Mouse (Mus musculus) R1 (cell line): ENCODE results near the gene Ift43.
A peak's percentile ranks its signal among the peaks of the same experiment; 100 is the strongest.

ENCODE experiments used
- DNase-seq: peaks from one replicate; pipeline ENCODE4 v3.0.0-alpha.2; 2018; ENCODE audit warnings: low read depth, low spot score

Gene Ift43

GRCm38 (mm10) chr12:86129005-86129404, 46.7 kb downstream of the Ift43 start:
- DNase-seq: peak; percentile 32

- peak; percentile 58 for DNase-seq
Observed at GRCm38 (mm10) chr12:86129696-86130095, 47.4 kb downstream of the Ift43 start.

DNA sequence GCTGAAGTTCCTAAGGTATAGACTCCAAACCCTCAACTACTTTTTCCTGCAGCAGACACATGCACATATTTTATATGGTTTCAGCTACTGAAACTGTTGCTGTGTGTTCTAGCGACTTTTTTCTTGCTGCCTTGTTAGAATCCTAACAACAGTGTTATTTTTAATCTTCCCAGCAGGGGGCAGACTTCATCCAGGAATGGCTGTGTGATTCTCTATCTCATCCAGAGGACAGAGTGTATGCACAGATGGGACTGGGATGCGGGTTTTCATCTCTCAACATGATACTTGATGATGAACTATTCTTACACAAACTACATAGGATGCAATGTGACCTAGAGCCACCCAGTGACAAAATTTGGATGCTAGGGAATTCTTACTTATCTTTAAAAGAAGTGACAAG, 50.5 kb downstream of the Ift43 start:
- peak; percentile 73 for DNase-seq

DNA sequence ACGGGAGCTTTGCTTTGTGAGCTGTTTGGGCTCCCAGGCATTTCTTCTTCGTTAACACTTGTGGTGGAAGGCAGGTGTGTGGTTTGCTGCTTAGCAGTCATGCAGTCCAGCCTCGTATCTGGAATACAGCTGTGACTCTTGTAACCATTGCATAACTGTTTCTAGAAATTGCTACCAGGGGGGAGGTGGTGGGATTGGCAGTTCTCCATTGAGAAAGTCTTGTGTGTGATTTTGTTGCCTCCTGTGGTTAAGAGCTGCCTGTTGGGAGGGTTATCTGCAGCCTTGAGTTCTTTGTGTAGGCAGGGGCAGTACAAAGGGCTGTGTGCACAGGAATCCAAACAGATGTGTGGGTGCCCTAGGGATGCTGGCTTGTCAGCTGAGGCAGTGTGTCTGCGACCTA, 53.4 kb downstream of the Ift43 start:
- no peak for DNase-seq

GRCm38 (mm10) chr12:86138696-86139095, 56.4 kb downstream of the Ift43 start:
- no peak for DNase-seq

GRCm38 (mm10) chr12:86142389-86142788, 60.0 kb downstream of the Ift43 start:
- peak; percentile 44 for DNase-seq

- no peak for DNase-seq
Observed at GRCm38 (mm10) chr12:86146246-86146645, 63.9 kb downstream of the Ift43 start.

DNA sequence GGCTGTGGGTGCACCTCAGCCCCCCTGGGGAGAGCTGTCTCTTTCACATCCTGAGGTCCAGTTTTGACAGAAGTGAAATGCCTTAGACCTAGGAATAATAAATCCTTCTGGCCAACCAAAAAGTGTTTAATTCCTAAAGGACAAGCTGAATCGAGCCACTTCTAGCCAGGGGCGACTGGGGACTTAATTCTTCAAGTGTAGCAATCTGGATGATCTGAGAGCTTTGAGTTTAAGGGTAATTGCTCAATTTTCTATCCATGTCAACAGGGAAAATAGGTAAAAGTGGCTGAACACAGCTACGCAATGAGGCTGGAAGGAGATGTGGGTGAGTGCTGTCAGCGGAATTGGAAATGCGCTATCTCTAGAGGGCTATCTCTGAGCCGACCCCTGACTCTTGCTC, 65.9 kb downstream of the Ift43 start:
- DNase-seq: no peak

DNA sequence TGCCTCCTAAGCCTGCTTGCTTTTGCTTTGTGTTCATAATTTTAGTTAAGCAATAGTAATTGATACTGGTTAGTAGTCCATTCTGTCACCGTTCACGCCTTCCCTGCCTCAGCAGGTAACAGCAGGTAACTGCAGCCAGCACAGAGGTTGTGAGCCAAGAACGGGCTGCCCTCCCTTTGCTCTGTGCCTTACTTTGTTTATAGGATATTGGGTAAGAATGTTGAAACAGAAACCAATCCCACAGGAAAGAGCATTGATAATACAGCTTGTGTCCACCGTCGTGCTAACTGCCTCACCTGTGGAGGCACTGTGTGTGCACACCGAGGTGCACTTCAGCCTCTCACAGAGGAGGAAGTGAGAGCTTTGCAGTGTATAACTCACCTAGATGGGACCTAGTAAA, 66.7 kb downstream of the Ift43 start:
- no peak for DNase-seq

DNA sequence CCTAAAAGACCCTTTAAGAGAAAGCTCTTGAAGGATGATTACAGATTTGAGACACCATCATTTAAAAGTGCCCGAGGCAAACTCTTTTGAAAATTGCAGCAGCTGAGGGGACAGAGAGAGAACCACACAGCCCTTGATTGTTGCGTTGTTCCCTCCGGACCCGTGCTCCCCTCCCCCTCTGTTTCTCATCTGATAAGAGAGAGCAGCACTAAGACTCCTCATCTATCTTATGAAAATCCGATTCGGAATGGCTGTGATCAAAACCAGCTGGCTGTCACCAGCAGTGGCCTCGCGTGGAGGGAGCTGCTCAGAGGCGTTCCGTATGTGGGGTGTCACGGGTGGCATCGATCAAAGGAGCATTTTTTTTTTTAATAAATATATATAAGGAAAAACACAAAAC, 69.6 kb downstream of the Ift43 start:
- DNase-seq: no peak

DNA sequence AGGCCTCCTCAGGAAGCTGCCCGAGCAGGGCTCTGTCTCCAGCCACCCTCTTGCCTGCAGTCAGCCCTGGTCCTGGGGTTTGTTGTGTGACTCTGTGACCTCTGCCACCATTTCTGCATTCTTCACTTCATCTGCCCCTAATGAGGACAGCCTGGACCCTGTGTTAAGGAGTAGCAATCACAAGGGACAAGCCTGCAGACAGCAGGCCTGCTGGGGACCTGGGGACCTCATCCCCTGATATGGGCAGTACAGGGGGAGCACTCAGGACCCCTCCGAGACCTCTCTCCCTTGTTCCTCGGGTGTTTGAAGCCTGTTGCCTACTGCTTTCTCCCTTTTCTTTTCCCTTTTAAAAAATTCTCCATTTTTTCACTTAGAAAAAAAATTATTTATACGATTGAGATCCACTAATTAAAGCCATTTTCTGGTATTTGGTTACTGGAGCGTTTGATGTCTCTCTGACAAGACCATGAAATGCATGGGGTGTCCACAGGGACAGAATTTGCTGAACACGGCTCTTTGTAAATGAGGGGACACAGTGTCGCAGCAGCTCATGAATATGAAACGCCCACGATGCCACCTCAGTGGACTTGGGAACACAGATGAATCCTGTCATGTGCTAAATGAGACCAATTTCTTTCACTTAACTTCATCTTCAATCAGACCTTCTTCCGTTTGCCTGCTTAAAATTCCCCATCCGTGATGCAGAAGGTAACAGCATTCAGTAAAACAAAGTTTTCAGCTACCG, 71.0 kb downstream of the Ift43 start:
- DNase-seq: no peak

GRCm38 (mm10) chr12:86155176-86155575, 72.8 kb downstream of the Ift43 start:
- DNase-seq: no peak

DNA sequence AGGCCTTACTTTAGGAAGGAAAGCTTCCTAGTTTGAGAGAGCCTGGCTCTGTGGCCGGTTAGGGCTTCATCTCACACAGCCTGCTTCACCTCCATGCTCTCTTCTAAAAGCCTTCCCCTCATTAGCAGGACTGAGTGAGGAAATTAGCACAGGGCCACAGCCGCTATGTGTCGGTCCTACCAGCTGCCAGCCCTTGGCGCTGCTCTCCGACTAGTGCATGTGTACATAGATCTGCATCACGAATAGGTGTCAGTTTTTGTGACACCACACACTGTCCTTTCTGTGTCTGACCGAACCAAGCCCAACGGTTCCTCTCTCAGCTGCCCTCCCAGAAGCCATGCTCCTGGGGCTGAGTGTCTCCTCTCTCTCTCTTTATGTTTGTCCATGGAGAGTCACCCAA, 74.8 kb downstream of the Ift43 start:
- no peak for DNase-seq

DNA sequence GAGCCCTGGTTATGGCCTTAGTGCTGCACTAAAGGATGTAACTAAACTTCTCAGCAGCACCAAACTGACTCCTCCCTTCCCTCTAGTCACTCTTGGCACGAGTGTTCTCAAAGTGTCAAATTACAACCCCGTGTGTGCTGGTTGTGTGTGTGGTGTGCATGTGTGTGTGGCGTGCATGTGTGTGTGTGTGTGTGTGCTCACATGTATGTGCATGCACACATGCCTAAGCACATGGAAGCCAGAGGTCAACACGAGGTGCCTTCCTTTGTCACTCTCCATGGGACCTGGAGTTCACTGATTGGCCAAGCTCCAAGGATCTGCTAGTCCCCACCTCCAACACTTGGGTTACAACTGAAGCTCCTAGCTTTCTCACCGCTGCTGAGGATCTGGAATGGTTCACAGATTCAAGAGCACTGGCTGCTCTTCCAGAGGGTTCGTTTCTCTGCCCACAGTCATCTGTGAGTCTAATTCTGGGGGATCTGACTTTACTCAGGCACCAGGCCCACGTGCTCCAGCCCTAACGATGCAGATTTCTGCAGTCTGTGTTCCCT, 75.6 kb downstream of the Ift43 start:
- DNase-seq: peak; percentile 43

DNA sequence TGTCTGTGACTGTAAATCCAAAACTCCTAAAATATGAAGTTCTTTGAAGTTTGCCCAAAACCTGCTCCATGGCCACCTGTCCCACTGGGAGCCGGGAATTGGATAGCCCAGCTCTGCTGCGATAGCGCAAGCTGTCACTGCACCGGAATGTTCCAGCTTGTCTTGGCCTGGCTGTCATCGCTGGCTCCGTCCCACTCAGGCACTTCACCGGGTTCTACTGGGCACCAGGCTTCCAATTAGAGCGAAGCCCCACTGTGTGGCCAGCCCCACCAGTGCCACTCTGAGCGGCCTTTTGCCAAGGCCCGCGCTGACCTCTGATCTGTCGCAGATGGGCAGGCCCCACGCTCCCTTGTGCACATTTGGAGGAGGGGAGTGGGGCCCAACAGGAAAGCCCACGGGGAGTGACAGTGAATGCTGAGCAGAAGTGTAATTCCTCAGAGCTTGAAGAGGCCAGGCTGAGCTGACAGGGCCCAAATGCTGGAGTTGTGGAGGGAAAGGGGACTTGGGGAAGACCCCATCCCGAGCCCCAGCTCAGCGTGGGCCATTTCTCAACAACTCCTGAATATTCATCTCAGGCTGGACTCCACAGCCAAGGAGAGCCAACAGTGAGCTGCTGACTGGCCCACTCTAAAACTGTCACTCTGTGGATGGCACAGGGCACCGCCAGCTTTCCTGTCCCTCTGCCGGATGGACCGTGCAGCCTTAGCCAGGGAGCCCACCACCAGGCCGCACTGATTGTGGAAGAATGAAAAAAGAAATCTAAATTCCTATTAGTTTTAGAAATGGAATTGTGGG, 76.5 kb downstream of the Ift43 start:
- DNase-seq: no peak

- DNase-seq: no peak
Observed at GRCm38 (mm10) chr12:86161436-86161835, 79.1 kb downstream of the Ift43 start.

GRCm38 (mm10) chr12:86161942-86162341, 79.6 kb downstream of the Ift43 start:
- DNase-seq: no peak

- no peak for DNase-seq
Observed at GRCm38 (mm10) chr12:86162890-86163816, 80.8 kb downstream of the Ift43 start.

DNA sequence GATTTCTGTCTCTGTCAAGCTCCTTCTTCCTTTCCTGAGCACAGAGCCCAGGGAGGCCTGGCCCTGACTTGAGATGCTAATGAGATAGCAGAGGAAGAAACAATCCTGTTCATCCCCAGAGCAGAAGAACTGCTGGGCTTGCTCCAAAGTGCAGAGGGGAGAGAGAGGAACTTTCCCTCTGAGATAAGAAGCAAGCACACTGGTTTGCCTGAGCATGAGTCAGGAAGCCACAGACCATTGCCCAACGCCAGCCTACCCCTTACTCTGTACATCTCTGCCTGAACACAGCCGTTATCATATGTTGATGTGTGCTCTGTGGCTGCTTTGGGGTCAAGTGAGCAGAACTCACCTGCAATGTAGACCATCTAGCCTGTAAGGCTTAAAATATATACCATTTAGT, 83.9 kb downstream of the Ift43 start:
- no peak for DNase-seq

GRCm38 (mm10) chr12:86167075-86167474, 84.7 kb downstream of the Ift43 start:
- no peak for DNase-seq

- DNase-seq: no peak
Observed at GRCm38 (mm10) chr12:86168712-86169111, 86.4 kb downstream of the Ift43 start.

GRCm38 (mm10) chr12:86169195-86169594, 86.9 kb downstream of the Ift43 start:
- peak; percentile 45 for DNase-seq
